Mouse (Mus musculus) lung, postnatal 0 days (tissue): ENCODE data around the gene Pcnx2.

Source experiments
- CTCF ChIP-seq: IDR thresholded peaks from 2 replicates; pipeline ENCODE4 v1.5.1; 2016; ENCODE audit warnings: antibody characterized with exemption, mild to moderate bottlenecking
- EP300 ChIP-seq: IDR thresholded peaks from 2 replicates; pipeline ENCODE4 v1.6.1; 2016; ENCODE audit warnings: antibody characterized with exemption, mild to moderate bottlenecking, control low read depth

DNA sequence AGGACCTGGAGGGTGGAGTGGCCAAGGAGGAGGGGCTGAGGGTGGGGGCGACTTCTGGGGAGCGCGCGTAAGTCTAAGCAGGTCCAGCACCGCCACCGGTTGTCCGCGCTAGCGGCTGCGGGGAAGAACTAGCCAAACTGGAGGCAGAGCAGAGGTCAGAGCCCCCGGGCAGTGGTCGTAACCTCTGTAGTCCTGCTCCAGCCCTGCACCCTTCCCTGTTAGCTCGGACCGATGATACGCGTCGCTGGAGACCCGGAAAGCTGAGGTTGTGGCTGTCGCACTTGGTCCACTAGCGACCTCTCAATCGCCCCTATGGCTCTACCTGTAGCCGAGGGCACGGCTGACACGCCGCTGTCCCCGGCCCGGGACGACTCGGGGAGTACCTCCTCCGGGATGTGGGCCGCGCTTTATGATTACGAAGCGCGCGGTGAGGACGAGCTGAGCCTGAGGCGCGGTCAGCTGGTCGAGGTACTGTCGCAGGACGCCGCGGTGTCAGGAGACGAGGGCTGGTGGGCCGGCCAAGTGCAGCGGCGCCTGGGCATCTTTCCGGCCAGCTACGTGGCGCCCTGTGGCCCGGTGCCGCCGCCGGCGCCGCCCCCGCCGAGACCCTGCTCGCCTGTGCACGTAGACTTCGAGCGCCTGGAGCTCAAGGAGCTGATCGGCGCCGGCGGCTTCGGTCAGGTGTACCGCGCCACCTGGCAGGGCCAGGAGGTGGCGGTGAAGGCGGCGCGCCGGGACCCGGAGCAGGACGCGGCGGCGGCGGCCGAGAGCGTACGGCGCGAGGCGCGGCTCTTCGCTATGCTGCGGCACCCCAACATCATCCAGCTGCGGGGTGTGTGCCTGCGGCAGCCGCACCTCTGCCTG, 12.5 kb upstream of the Pcnx2 start, which contains the start of gene Map3k21:
- peak; percentile 23 for TF ChIP-seq CTCF
- no peak for TF ChIP-seq EP300
